Mouse (Mus musculus) leukemia stem cell, adult 10-12 weeks (primary cell): ENCODE data around the gene Slc9a3. TPM values are rescaled to one million over a fixed set of nuclear protein-coding genes. Genes with fewer than 3 reads are reported as not detected.

Experiments used
- polyA plus RNA-seq: library from polyadenylated mRNA; stranded (reverse); fragments of >175 nt; gene quantifications from 2 replicates; pipeline ENCODE4 v1.2.3, GENCODE M21; 2012; ENCODE audit warnings: low replicate concordance

Slc9a3 gene
- polyA plus RNA-seq = 0.16 TPM in 1 of 2 replicates, not detected in the other

GRCm38 (mm10) chr13:74121141-74121602 lies at the start of gene Slc9a3:
Gene Slc9a3, plus strand, starts transcription at chr13:74121457.

GRCm38 (mm10) chr13:74208317-74208985 lies 87.2 kb downstream of the Slc9a3 start, which contains the start of gene Exoc3:
Gene Exoc3, minus strand, starts transcription at chr13:74208732.

Other genes starting within 250 kb of the Slc9a3 start
- 1.2 and 2.6 TPM in 2 replicates for gene Trip13, start 183.7 kb upstream of the Slc9a3 start, polyA plus RNA-seq
- gene Brd9, start 183.6 kb upstream of the Slc9a3 start, polyA plus RNA-seq = 19.2 and 21.4 TPM in 2 replicates
- gene Zdhhc11, start 157.6 kb upstream of the Slc9a3 start, polyA plus RNA-seq = not detected in 2 replicates
- 0.08 and 0.15 TPM in 2 replicates for gene Tppp, start 112.0 kb upstream of the Slc9a3 start, polyA plus RNA-seq
- gene Cep72, start 59.2 kb upstream of the Slc9a3 start, polyA plus RNA-seq = 0.21 and 4.7 TPM in 2 replicates
- 2.5 and 20.3 TPM in 2 replicates for gene Exoc3, start 87.3 kb downstream of the Slc9a3 start, polyA plus RNA-seq
- not detected in 2 replicates for gene Ahrr, start 170.9 kb downstream of the Slc9a3 start, polyA plus RNA-seq
- gene Pdcd6, start 196.1 kb downstream of the Slc9a3 start, polyA plus RNA-seq = 25.7 and 26.3 TPM in 2 replicates
- gene Sdha, start 228.8 kb downstream of the Slc9a3 start, polyA plus RNA-seq = 13.1 and 15.0 TPM in 2 replicates
- gene Ccdc127, start 228.9 kb downstream of the Slc9a3 start, polyA plus RNA-seq = 0.34 and 0.46 TPM in 2 replicates
- not detected in 2 replicates for gene Lrrc14b, start 242.5 kb downstream of the Slc9a3 start, polyA plus RNA-seq